Mouse (Mus musculus) lung, embryonic 14.5 days (tissue): ENCODE results near the gene Rasa4. TPM values are rescaled to one million over a fixed set of nuclear protein-coding genes. Genes with fewer than 3 reads are reported as not detected.

Source experiments
- ATAC-seq: fragments of 200-750 bp; cut with Nextera tagmentation; 2 replicates; pipeline ENCODE4 v1.8.0; 2017; ENCODE audit warnings: mild to moderate bottlenecking, moderate TSS enrichment, moderate library complexity; ENCODE audit not compliant: insufficient read depth
- DNase-seq: peaks from one replicate; pipeline ENCODE4 v3.0.0-alpha.2; 2015
- H3K27ac ChIP-seq: fragments of 300-500 bp; sonication (generic); 2 replicates; pipeline ENCODE4 v1.5.1; 2014; ENCODE audit warnings: low read depth, mild to moderate bottlenecking, moderate library complexity
- H3K27me3 ChIP-seq: fragments of 300-500 bp; sonication (generic); 2 replicates; pipeline ENCODE4 v1.6.1; 2014; ENCODE audit warnings: low read length, control low read depth; ENCODE audit not compliant: insufficient read depth
- H3K36me3 ChIP-seq: fragments of 300-500 bp; sonication (generic); 2 replicates; pipeline ENCODE4 v1.6.1; 2014; ENCODE audit warnings: control low read depth; ENCODE audit not compliant: insufficient read depth
- H3K4me1 ChIP-seq: fragments of 300-500 bp; sonication (generic); 2 replicates; pipeline ENCODE4 v1.6.1; 2014; ENCODE audit warnings: antibody characterized with exemption, control low read depth; ENCODE audit not compliant: insufficient read depth
- H3K4me2 ChIP-seq: fragments of 300-500 bp; sonication (generic); 2 replicates; pipeline ENCODE4 v1.6.1; 2014; ENCODE audit warnings: mild to moderate bottlenecking
- H3K4me3 ChIP-seq: fragments of 300-500 bp; sonication (generic); 2 replicates; pipeline ENCODE4 v1.5.1; 2014; ENCODE audit warnings: low read depth, low read length
- H3K9ac ChIP-seq: fragments of 300-500 bp; sonication (generic); 2 replicates; pipeline ENCODE4 v1.6.1; 2014
- H3K9me3 ChIP-seq: fragments of 300-500 bp; sonication (generic); 2 replicates; pipeline ENCODE4 v1.6.1; 2016; ENCODE audit warnings: low read depth, low read length, control low read depth
- CTCF ChIP-seq: IDR thresholded peaks from 2 replicates; pipeline ENCODE4 v1.5.1; 2016; ENCODE audit warnings: antibody characterized with exemption, low read depth
- WGBS: fragments of 180-500 bp; shearing (Covaris S2); extraction: QIAGEN DNeasy Blood & Tissue Kit; methylation state at CpG from one replicate; pipeline ENCODE4 v1.1.7; 2014; 5-methylcytosine and 5-hydroxymethylcytosine counted together
- polyA plus RNA-seq: library from polyadenylated mRNA; unstranded; fragments of >200 nt; fragmentation: Nextera tagmentation; extraction: Ambion mirVana; gene quantifications from 2 replicates; pipeline ENCODE4 v1.2.1, GENCODE M21; 2014

The Rasa4 gene
- polyA plus RNA-seq, result 4.2 and 4.4 TPM in 2 replicates

DNA sequence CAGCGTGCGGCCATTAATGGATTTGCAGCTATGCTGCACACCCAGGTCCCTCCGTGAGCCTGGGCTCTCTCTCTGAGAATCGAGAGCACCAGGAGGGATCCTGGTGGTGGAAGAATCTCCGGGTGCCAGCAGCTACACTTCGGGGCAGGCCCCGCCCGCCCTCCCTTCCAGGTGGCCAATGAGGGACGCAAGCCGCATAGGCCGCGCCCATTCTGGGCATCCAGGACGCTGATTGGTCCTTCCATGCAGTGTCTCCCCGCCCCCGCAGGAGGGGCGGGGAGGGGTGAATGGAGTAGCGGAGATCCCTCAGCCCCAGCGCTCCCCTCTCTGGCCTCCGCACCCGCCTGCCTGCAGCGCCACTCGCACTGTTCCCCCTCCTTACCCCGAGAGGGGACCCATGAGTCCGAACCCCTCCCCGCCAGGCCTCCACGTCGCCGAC is at the start of gene Rasa4:
Gene Rasa4 (plus strand): TSS at position 248 of the 439 bp plus-strand sequence.
- no peak within 1 kb of the TSS for H3K27ac ChIP-seq

DNA sequence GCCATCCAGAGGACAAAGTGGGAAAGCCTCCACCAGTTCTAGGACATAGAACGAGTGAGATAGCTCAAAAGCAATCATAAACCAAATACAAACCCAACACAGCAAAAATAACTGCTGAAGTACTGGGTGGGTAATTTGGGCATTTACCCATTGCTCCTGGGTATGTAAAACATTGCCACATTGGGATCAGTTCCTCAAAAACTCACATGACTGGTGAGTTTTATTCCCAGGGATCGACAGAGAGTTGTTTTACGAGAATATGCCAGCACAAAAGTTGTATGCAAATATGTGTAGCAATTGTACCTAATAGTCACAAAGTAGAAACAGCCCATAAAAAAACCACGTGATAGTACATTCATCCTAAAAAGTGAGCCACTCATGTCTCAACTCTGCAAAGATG is 48.8 kb upstream of the Rasa4 start:
- WGBS, result 79% methylated on average over 4 of the region's 4 CpGs
- Histone ChIP-seq H3K4me2 (no peak overlapping the region), H3K9me3 (no peaks in the 10 kb centered on the region), H3K27ac (no peak overlapping the region), H3K36me3 (peaks cover 29% of the 10 kb centered on the region), H3K4me3 (no peak overlapping the region), H3K27me3 (no peaks in the 10 kb centered on the region), H3K4me1 (no peaks in the 10 kb centered on the region), H3K9ac (no peak overlapping the region)
- DNase-seq (no peak), ATAC-seq (no peak)
- TF ChIP-seq CTCF, result no peak

More for the DNA sequence above, at the start of gene Rasa4:
- ATAC-seq (peak; percentile 98), DNase-seq (peak; percentile 99)
- WGBS, result under 1% methylated on average over 28 of the region's 28 CpGs
- Histone ChIP-seq H3K9me3 (no peaks in the 10 kb centered on the region), H3K4me3 (peak within 1 kb of the TSS; percentile 55), H3K4me1 (peaks cover 5% of the 10 kb centered on the region), H3K27me3 (peaks cover 18% of the 10 kb centered on the region), H3K4me2 (peak within 1 kb of the TSS; percentile 97), H3K36me3 (no peaks in the 10 kb centered on the region), H3K9ac (peak within 1 kb of the TSS; percentile 49)
- no peak for TF ChIP-seq CTCF

DNA sequence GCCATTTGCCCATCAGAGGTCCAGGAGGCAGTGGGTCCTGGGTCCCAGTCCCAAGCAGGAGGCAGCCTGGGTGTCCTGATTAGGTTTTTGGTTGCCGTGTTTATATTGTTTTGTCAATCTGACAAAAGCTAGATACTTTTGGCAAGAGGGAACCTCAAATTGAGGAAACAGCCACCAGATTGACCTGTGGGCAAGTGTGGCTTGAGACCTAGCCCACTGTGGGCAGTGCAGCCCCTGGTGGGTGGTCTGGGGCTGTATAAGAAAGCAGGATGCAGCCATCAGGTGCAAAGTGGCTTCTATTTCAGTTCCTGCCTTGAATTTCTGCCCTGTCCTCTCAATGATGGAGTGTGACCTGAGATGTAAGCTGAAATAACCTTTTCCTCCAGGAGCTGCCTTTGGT is 48.4 kb upstream of the Rasa4 start:
- WGBS, result 78% methylated on average over 1 of the region's 1 CpGs
- H3K27ac ChIP-seq, result no peak overlapping the region
- no peak overlapping the region for H3K4me2 ChIP-seq
- TF ChIP-seq CTCF, result no peak
- peaks cover 25% of the 10 kb centered on the region for H3K36me3 ChIP-seq
- no peaks in the 10 kb centered on the region for H3K4me1 ChIP-seq
- DNase-seq, result no peak
- no peak overlapping the region for H3K9ac ChIP-seq
- no peaks in the 10 kb centered on the region for H3K27me3 ChIP-seq
- H3K4me3 ChIP-seq, result no peak overlapping the region
- H3K9me3 ChIP-seq, result no peaks in the 10 kb centered on the region
- ATAC-seq, result no peak

DNA sequence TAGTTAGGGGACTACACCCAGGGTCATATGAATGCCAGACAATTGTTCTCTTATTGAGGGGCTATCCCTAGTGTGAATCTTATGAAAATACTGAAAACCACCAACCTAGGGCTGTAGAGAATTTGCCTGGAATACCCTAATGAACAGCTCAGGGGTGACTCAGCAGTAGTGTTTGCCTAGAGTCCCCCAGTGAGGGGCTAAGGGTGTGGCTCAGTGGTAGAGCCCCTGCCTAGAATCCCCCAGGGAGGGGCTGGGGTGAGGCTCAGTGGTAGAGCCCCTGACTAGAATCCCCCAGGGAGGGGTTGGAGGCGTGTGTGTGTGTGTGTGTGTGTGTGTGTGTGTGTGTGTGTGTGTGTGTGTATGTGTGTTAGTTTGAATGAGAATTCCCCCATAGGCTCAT is 47.0 kb upstream of the Rasa4 start:
- no peak for DNase-seq
- H3K36me3 ChIP-seq, result peaks cover 12% of the 10 kb centered on the region; the same call in 1 of the 2 replicates
- H3K4me2 ChIP-seq, result no peak overlapping the region
- no peaks in the 10 kb centered on the region for H3K27me3 ChIP-seq
- no peak overlapping the region for H3K27ac ChIP-seq
- no peaks in the 10 kb centered on the region for H3K9me3 ChIP-seq
- H3K4me1 ChIP-seq, result no peaks in the 10 kb centered on the region
- TF ChIP-seq CTCF, result no peak
- ATAC-seq, result no peak
- H3K9ac ChIP-seq, result no peak overlapping the region
- WGBS, result 60% methylated on average over 1 of the region's 1 CpGs
- no peak overlapping the region for H3K4me3 ChIP-seq

DNA sequence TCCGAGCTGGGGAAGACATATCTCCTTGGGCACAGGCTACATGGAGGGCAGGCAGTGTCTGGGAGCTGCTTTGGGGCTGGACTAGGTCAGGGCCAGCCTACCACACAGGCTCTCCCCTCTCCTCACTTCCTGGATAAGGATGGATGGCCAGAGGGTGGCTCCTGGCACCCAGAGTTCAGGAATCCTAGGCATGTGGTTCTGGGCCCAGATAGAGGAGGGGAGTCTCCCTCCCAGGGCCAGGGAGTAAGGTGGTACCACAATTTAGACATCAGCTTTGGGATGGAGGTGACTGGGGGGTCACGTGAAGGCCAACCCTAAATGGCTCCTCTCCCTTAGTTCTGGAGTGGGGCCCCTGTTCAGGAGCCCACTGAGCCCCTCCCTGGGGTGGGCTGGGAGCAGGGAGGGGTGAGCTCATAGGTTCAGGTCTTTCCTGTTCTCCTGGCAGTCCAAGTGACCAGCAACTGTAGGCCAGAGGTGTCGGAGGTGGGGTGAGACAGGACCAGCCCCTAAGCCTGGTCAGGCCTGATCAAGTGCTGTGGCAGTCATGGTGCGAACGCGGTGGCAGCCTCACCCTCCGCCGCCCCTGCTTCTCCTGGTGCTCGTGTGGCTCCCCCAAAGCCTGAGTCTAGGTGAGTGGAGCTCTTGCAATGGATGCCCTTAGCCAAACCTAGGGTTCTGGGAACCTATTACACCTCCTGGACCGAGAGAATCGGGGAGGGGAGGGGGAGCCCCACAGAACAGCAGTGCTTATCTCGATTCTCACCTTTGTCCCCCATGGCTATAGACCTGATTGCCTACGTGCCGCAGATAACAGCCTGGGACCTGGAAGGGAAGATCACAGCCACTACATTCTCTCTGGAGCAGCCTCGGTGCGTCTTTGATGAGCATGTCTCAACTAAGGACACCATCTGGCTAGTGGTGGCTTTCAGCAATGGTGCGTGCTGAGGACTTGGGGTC is 45.2 kb upstream of the Rasa4 start, which contains the start of gene Upk3b:
Gene Upk3b (plus strand): TSS at position 239 of the 957 bp plus-strand sequence.
- no peak for TF ChIP-seq CTCF
- no peak within 1 kb of the TSS for H3K4me3 ChIP-seq
- H3K4me2 ChIP-seq, result no peak within 1 kb of the TSS
- no peaks in the 10 kb centered on the region for H3K9me3 ChIP-seq
- no peaks in the 10 kb centered on the region for H3K27me3 ChIP-seq
- no peak within 1 kb of the TSS for H3K27ac ChIP-seq
- H3K9ac ChIP-seq, result no peak within 1 kb of the TSS
- WGBS, result 56% methylated on average over 17 of the region's 17 CpGs
- DNase-seq (no peak), ATAC-seq (peak; percentile 70)
- H3K36me3 ChIP-seq, result no peaks in the 10 kb centered on the region
- H3K4me1 ChIP-seq, result no peaks in the 10 kb centered on the region

DNA sequence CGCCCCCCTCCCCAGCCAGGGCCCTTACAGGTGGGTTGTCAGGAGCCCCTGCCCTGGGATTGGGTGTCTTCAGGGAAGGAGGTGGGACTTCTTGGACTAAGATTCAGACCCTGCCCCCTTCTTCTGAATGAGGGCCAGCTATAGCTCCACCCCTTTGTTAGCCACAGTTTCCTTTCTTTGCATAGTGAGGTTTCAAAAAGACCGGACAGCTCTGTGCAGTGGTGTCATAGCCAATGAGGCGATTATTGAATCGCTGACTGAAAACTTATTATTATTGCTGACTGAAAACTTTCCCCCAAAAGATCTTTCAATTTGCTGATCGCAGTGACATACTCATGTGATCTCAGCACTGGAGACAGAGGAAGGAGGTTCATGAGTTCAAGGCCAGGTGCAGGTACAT is 43.5 kb upstream of the Rasa4 start:
- TF ChIP-seq CTCF, result no peak
- Histone ChIP-seq H3K9me3 (no peaks in the 10 kb centered on the region), H3K9ac (no peak overlapping the region), H3K4me1 (no peaks in the 10 kb centered on the region), H3K4me2 (peak overlapping the region; percentile 20; the same call in 1 of the 2 replicates), H3K4me3 (no peak overlapping the region), H3K27me3 (no peaks in the 10 kb centered on the region), H3K27ac (no peak overlapping the region), H3K36me3 (no peaks in the 10 kb centered on the region)
- ATAC-seq (0 out of 2 replicates have a peak, but pooled peaks have one; percentile 29), DNase-seq (peak; percentile 36)
- WGBS, result 35% methylated on average over 5 of the region's 5 CpGs

DNA sequence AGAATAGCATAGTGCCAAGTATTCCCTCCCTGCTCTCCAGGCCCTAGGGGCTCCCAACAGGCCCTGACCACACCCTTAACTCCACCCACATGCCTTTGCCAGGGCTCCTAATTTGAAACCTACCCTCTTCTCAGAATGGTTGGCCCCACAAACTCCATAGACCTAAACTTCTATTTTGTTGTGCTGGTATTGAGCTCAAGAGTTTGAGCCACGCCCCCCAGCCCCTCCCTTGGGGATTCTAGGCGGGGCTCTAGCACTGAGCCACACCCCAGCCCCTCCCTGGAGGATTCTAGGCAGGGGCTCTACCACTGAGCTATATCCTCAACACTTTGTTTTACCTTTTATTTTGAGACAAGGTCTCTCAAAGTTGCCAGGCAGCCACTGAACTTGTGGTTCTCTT is 42.5 kb upstream of the Rasa4 start:
- Histone ChIP-seq H3K4me1 (no peaks in the 10 kb centered on the region), H3K27ac (no peak overlapping the region), H3K9me3 (no peaks in the 10 kb centered on the region), H3K36me3 (no peaks in the 10 kb centered on the region), H3K4me3 (no peak overlapping the region), H3K9ac (no peak overlapping the region), H3K27me3 (no peaks in the 10 kb centered on the region), H3K4me2 (no peak overlapping the region)
- no peak for TF ChIP-seq CTCF
- no peak for DNase-seq
- 29% methylated on average over 2 of the region's 2 CpGs for WGBS
- ATAC-seq, result no peak
